Mouse (Mus musculus): Measurements from ENCODE around the gene Ephx3.

GRCm38 (mm10) chr17:32207586-32208245, 18.4 kb upstream of the Ephx3 start:
- TF ChIP-seq CTCF (IDR thresholded peaks at IDR 0.05; ENCODE audit: insufficient read depth, low read length), result no peak
- no peak for TF ChIP-seq POLR2A (IDR thresholded peaks at IDR 0.05; ENCODE audit: borderline replicate concordance, extremely low read depth, low read depth, low read length)

All from lung, adult 2 months (tissue).